Mouse (Mus musculus) bone marrow macrophage, adult 2 months (primary cell): ENCODE data around the gene Nipsnap3b. TPM values are rescaled to one million over a fixed set of nuclear protein-coding genes. Genes with fewer than 3 reads are reported as not detected.

ENCODE experiments used
- H3K27ac ChIP-seq: 2 replicates; pipeline ENCODE4 v1.5.1; 2012; ENCODE audit warnings: low read depth, low read length; ENCODE audit not compliant: insufficient read depth
- H3K4me1 ChIP-seq: 2 replicates; pipeline ENCODE4 v1.6.1; 2012; ENCODE audit warnings: low read length; ENCODE audit not compliant: control insufficient read depth, insufficient read depth
- H3K4me3 ChIP-seq: 2 replicates; pipeline ENCODE4 v1.5.1; 2012; ENCODE audit warnings: mild to moderate bottlenecking, low read length, moderate library complexity; ENCODE audit not compliant: insufficient read depth
- CTCF ChIP-seq: IDR thresholded peaks from 2 replicates; pipeline ENCODE4 v1.5.1; 2012; ENCODE audit warnings: low read depth, mild to moderate bottlenecking, low read length, moderate library complexity
- POLR2A ChIP-seq: IDR thresholded peaks from 2 replicates; pipeline ENCODE4 v1.6.1; 2012; ENCODE audit warnings: mild to moderate bottlenecking, low read depth, low read length, borderline replicate concordance
- polyA plus RNA-seq: library from polyadenylated mRNA; stranded (reverse); fragments of >200 nt; gene quantifications from 2 replicates; pipeline ENCODE4 v1.2.4, GENCODE M21; 2012; ENCODE audit not compliant: missing spikeins, insufficient read depth, insufficient read length

The Nipsnap3b gene
- polyA plus RNA-seq = 44.8 and 52.1 TPM in 2 replicates

DNA sequence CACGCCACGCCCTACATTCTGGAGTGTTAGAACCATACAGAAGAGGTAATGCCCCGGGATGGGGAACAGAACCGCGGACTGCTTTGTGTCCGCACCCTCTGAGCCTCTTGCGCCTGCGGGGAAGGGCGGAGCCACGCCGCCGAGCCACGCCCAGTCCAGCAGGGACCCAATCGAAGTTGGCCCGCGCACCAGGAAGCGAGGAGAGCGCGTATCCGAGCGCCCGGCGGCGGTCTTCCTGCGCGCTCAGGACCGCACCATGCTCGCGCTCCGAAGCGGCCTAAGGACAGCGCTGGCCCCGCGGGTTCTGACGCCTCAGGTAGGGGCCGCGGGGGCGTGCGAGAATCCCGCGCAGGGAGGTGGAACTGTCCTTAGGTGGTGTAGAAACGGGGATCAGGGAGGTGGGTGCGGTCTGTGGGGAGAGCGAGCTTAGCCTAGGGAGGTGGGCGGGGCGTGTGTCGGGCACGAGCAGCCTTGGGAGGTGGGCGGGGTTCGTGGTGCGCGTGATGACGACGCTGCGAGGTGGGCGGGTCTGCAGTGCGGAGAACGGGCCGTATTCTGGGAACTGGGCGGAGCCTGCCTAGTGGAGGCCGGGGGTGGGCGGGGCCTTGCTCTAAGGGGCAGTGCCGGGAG lies at the start of gene Nipsnap3b:
Gene Nipsnap3b (plus strand): TSS at position 149 of the 630 bp plus-strand sequence.
- Histone ChIP-seq H3K4me1 (peaks cover 4% of the 10 kb centered on the region), H3K27ac (no peak within 1 kb of the TSS), H3K4me3 (peak within 1 kb of the TSS; percentile 77)
- TF ChIP-seq CTCF = no peak
- TF ChIP-seq POLR2A = no peak

GRCm38 (mm10) chr4:52964247-52964646 lies 47.4 kb upstream of the Nipsnap3b start, which contains the start of gene Olfr270:
TSS of gene Olfr270 (plus strand) at chr4:52964547.
- TF ChIP-seq POLR2A (no peak), CTCF (no peak)
- no peaks in the 10 kb centered on the region for H3K4me1 ChIP-seq
- no peak within 1 kb of the TSS for H3K27ac ChIP-seq
- no peak within 1 kb of the TSS for H3K4me3 ChIP-seq

DNA sequence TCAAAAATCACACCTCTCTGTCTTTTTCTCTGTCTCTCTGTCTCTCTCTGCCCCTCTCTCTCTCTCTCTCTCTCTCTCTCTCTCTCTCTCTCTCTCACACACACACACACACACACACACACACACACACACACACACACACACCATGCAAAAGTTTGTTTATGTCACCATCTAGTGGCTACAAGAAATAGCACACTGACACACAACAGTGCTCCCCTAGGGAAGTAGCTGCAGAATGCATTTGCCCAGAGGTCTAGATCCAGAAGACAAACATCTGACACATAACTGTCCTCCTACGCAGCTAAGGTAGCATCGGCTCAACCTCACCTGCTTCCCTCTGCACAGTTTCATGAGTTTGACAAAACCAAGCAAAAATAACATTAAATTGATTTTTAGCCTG lies 26.5 kb upstream of the Nipsnap3b start:
- Histone ChIP-seq H3K4me1 (no peaks in the 10 kb centered on the region), H3K4me3 (no peak overlapping the region), H3K27ac (no peak overlapping the region)
- TF ChIP-seq CTCF (no peak), POLR2A (no peak)

DNA sequence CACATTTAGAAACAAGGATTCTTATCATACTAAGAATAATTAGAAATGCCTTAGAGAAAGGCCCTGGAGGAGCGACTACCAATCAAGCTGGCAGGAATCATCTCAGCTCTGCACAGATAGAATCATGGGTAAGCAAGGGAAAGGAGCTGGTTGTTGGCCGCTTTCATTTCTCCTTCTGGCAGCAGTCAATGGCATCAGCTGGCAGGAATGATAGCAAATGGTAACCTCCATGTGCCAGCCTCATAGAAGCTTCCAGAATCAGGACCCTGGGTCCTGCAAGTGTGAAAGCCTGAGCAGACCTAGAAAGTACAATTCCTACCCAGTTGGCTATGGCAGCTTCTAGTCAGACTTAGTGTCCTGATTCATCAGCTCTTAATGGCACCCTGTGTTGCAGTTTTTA lies 25.4 kb upstream of the Nipsnap3b start:
- no peak for TF ChIP-seq POLR2A
- no peak for TF ChIP-seq CTCF
- no peaks in the 10 kb centered on the region for H3K4me1 ChIP-seq
- no peak overlapping the region for H3K4me3 ChIP-seq
- no peak overlapping the region for H3K27ac ChIP-seq

DNA sequence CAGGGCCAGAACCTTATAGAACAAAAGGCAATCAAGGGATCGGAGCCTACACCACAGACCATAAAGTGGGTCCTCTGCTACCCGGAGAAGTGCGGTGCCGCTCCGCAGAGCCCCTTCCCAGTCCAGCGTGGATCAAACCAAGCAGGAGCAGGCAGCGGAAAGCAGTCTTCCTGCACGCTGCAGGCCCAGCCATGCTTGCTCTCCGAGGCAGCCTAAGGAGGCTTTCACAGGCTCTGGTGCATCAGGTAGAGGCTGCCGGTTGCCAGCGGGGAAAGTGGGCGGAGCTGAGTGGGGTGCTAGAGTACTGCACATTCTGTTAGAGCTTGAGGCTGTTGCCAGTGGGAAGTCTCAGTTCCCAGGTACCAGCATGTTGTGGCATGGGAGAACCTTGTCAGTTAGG lies 22.4 kb upstream of the Nipsnap3b start, which contains the start of gene Nipsnap3a:
Gene Nipsnap3a (plus strand): TSS at position 25 of the 400 bp plus-strand sequence.
- no peak within 1 kb of the TSS for H3K4me3 ChIP-seq
- H3K27ac ChIP-seq = no peak within 1 kb of the TSS
- no peaks in the 10 kb centered on the region for H3K4me1 ChIP-seq
- TF ChIP-seq CTCF = no peak

DNA sequence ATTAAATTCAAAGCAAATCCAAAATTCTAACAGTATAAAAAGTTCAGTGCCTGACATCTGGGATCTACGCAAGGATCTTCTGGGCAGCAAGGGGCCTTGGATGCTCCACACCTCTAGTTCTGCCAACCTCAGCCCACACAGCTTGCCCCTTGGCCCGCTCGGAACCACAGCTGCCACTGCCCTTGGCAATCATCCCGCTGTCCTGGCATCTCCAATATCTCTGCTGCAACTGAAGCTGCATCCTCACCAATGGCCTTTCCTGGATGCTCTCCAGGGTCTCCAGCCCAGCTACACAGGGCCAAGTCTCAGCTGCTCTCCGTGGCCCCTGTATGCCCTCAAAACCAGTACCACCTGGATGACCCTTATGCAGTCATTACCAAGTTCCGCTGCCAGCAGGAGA lies 12.2 kb upstream of the Nipsnap3b start:
- no peak overlapping the region for H3K27ac ChIP-seq
- no peaks in the 10 kb centered on the region for H3K4me1 ChIP-seq
- no peak overlapping the region for H3K4me3 ChIP-seq
- TF ChIP-seq CTCF (no peak), POLR2A (no peak)

DNA sequence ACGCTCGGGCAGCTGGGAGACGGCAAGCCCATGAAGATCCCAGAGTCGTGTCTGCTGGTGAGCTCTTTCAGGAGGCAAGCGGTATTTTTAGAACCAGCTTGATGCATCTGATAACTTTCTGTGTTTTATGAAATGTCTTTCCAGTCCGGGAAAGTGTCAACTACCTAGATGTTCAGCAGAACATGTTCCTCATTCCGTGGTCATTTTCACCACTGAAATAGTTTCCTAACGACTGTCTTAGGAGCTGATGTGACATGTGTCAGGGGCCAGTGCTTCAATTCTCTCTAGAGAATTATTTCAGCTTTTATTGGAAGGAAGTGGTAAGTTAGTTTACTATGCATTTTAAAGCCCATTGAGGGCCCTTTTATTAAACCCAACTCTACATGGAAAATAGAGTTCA lies 11.5 kb upstream of the Nipsnap3b start:
- Histone ChIP-seq H3K4me3 (no peak overlapping the region), H3K27ac (no peak overlapping the region), H3K4me1 (no peaks in the 10 kb centered on the region)
- no peak for TF ChIP-seq CTCF
- no peak for TF ChIP-seq POLR2A

GRCm38 (mm10) chr4:53009183-53009582 lies 2.5 kb upstream of the Nipsnap3b start:
- H3K27ac ChIP-seq = no peak overlapping the region
- TF ChIP-seq CTCF (no peak), POLR2A (no peak)
- H3K4me3 ChIP-seq = no peak overlapping the region
- peaks cover 4% of the 10 kb centered on the region for H3K4me1 ChIP-seq

DNA sequence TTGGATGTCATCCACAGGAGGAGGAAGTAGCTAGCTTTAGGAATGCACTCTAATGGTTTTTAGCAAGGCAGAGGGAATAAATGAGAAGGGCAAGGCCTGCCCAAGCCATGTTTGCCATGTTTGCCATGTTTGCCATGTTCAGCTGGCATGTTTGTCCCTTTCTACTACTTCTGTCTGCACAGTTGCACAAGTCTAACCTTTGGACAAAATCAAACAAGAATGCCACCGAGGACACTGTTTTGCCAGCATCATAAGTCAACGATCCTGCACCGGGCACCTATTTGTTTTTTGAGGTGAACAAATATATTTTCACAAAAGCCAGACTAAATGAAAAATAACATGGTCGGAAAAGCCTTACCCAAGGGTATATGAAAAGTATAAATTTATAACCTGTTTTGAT lies 1.8 kb upstream of the Nipsnap3b start:
- no peak overlapping the region for H3K27ac ChIP-seq

DNA sequence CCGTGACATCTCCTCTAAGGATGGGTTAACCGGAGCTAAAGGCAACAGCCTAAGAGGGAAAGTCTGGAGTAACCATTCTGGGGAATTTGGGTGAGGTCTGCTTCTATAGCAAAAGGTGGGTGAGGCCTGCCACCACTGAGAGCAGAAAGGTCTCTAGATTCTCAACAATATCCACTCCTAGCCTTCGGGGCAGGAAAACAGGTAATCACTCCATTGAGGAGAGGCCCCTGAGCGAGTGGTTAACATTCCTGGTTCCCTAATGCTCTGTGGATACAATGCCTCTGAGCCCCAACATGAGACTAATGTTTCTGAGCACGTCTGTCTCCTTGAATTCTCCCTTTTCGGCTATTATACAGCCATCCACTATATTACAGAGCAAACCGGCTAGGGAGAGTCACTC lies 2.7 kb downstream of the Nipsnap3b start:
- no peak for TF ChIP-seq CTCF
- TF ChIP-seq POLR2A = no peak
- Histone ChIP-seq H3K4me3 (no peak overlapping the region), H3K4me1 (peaks cover 4% of the 10 kb centered on the region), H3K27ac (no peak overlapping the region)

More for the DNA sequence above, 1.8 kb upstream of the Nipsnap3b start:
- TF ChIP-seq POLR2A = no peak
- no peak for TF ChIP-seq CTCF
- Histone ChIP-seq H3K4me3 (no peak overlapping the region), H3K4me1 (peaks cover 4% of the 10 kb centered on the region)

DNA sequence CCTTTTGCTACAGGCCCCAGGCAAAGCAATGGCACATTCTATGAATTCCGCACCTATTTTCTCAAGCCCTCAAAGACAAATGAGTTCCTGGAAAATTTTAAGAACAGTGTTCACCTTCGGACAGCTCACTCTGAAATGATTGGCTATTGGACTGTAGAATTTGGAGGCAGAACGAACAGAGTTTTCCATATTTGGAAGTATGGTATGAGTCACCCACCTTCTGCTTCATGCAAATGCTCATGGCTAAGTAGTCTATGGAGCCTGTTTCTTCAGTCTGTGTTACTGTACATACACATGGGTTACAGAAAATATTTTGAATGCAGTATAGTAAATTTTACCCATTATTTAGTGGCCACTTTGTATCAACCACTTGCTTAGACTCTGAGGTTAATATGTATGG lies 3.3 kb downstream of the Nipsnap3b start:
- TF ChIP-seq POLR2A (no peak), CTCF (no peak)
- Histone ChIP-seq H3K4me1 (peaks cover 4% of the 10 kb centered on the region), H3K4me3 (no peak overlapping the region), H3K27ac (no peak overlapping the region)
